Mouse (Mus musculus) ovary, adult 18-20 months (tissue): ENCODE results near the gene Itk.
"Not testable (repeated sequence)": the region's sequence is repeated elsewhere in the genome, so short reads cannot be mapped to it uniquely, and the experiment has no call there.

Source experiments
- DNase-seq: peaks from one replicate; pipeline ENCODE4 v3.0.0; 2022; ENCODE audit warnings: low spot score, mixed read lengths

Itk gene

GRCm38 (mm10) chr11:46389336-46390117 is at the start of gene Itk:
Gene Itk (minus strand): TSS chr11:46389515.
- DNase-seq: no peak

GRCm38 (mm10) chr11:46437459-46438000 is 48.2 kb upstream of the Itk start:
- no peak for DNase-seq

DNA sequence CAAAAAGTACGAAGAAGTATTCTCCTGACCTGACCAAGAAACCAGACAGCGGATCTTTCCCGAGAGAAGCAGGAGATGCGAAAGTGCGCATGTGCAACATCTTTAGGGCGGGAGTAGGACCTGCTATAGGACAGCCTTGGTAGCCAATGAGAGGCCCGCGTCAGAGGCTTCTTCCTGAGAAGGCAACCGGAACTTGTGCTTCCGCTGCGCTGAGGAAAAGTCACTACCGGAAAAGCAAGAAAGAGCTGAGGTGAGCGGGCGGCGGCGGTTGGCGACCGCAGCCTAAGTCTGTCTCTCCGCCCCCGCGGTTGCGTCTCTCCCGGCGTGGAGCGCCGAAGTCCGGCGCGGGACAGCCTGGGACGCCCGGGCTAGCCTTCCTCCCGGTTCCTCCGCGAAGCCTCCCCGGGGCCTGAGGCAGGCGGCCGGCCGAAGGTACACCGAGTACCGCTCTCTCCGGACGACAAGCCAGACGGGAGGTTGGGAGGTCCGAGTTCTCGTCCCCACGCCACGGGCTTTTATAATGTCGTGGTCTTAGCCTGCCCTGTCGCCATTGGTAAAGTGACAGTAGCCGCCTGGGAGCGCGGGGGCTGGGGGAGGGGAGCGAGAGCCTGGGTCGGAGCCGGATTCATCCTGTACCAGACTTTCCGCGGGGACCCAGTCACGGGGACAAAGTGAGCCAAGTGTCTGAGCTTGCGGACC is 47.6 kb upstream of the Itk start, which contains the start of gene Med7:
Gene Med7 (plus strand): TSS at position 166 of the 699 bp plus-strand sequence.
- peak; percentile 94 for DNase-seq

GRCm38 (mm10) chr11:46435363-46435762 is 46.0 kb upstream of the Itk start:
- no peak for DNase-seq

DNA sequence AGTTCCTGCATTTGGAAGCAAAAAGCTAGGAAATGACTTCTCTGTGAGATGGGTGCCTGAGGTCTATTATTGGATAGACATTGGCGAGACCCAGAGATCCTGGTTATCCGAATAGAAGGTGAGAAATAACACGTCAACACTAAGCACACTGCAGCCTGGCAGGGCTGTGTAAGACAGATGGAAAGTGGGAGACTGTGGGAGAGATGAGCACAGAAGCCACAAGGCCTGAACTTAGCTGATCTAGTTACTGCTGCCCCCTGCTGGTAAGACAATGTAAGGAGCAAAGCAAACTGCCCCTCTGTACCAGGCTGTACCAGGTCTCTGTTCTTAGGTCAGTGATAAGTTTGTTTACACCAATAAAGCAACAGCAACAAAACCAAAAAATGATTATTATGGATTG is 41.8 kb upstream of the Itk start:
- DNase-seq: peak; percentile 50

DNA sequence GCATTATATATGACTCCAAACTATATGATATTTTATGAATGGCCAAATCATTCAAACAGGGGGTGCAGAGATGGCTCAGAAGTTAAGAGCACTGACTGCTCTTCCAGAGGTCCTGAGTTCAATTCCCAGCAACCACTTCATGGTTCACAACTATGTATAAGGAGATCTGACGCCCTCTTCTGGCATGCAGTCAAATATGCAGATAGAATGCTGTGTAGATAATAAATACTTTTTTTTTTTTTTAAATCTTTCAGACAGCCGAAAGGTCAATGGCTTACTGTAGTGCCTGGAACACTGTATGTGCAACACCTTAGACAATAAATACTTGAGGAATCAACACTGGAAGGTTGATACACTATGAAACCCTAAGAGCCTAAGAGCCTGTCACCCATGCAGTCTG is 40.8 kb upstream of the Itk start:
- no peak for DNase-seq

- not testable (repeated sequence) for DNase-seq
Measured at GRCm38 (mm10) chr11:46428131-46428530, 38.8 kb upstream of the Itk start.

- DNase-seq: no peak
Measured at GRCm38 (mm10) chr11:46421086-46421888, 32.0 kb upstream of the Itk start.

DNA sequence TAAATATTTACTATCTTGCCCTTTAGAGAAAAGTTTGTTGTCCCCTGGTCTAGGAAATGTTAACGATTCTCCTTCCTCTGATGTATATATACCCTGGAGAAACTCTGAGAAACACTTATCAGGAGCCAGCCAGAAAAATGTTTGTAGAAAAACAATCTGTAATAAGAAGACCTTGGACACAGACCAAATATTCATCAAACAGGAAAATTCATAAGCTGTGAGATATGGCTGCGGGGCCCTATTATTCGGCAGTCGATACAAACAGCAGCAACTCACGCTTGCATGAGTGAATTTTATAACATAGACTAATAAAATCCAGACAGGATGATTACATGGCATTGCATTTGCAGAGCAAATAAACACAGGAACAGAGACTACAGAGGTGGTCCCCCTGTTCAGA is 29.5 kb upstream of the Itk start:
- DNase-seq: no peak

GRCm38 (mm10) chr11:46418438-46418837 is 29.1 kb upstream of the Itk start:
- DNase-seq: no peak

DNA sequence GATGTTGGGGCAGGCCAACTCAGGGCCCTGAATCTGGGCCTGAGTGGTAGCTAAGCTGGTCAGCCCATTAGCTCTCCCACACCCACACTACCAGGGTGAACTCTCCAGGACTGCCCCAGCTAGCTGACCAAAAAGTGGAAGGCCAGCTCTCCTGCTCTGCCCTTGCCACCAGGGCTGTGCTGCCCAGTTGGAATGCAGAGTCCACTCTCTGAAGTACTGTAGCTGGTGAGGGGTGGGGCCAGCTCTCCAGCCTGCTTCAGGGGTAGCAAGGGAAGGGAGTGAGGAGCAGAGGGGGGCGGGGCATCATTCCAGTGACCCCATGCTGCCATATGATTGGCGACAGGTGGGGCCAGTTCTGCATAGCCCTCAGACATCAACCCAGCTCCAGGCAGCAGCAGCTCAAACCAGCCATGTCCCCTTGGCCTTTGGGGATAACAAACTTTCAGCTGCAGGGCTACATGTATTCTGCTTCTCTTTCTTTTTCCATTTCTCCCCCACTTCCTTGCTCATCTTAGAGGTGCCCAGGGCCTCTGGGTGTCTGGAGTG is 20.8 kb upstream of the Itk start:
- DNase-seq: no peak

- DNase-seq: no peak
Measured at GRCm38 (mm10) chr11:46406721-46407120, 17.4 kb upstream of the Itk start.

DNA sequence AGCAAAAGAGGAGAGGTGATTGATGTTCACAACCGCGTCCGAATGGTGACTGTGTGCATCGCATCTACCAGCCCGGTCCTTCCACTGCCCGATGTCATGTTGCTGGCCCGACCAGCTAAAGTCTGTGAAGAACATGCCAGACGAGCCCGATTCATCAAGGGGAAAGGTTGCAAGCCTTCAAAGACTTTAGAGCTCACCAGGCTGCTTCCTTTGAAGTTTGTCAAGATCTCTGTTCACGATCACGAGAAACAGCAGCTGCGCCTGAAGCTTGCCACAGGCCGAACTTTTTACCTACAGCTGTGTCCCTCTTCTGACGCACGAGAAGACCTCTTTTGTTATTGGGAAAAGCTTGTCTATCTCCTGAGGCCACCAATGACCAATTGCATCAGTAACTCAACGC is 15.7 kb upstream of the Itk start:
- DNase-seq: no peak

DNA sequence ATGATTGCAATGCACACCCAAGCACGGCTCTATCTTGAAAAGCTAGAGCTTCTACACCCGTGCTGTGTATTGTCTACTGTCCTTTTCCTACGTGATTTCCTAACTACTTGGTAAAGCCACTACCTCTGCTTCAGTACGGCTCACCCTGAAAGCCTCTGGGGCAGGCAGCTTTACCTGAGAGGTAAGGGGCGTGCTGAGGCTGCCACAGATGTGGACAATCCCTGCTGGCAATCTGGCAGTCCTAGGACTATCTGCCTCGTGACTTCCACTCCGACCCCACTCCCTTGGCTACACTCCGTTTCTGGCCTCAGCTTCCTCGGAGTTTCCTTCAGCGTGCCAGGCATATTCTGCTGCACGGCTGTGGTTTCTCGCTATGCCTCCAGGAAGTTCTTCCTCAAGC is 12.2 kb upstream of the Itk start:
- no peak for DNase-seq

- no peak for DNase-seq
Measured at GRCm38 (mm10) chr11:46398933-46399383, 9.6 kb upstream of the Itk start.

- DNase-seq: no peak
Measured at GRCm38 (mm10) chr11:46398473-46398872, 9.2 kb upstream of the Itk start.

DNA sequence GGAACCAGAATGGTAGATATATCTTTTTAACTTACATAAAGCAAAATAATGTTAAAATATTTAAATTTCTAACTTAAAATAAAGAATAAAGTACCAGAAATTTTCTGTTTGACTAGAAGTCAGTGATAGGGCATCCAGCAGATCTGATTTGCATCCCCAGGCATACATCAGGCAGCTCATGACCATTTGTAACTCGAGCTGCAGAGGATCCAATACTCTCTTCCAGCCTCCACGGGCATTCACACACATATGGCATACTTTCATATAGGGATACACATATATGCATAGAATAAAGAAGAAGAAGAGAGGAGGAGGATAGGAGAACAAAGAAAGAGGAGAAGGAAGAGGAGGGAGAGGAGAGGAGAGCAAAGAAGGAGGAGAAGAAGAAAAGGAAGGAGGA is 8.6 kb upstream of the Itk start:
- no peak for DNase-seq

- DNase-seq: no peak
Measured at GRCm38 (mm10) chr11:46396860-46397179, 7.5 kb upstream of the Itk start.

DNA sequence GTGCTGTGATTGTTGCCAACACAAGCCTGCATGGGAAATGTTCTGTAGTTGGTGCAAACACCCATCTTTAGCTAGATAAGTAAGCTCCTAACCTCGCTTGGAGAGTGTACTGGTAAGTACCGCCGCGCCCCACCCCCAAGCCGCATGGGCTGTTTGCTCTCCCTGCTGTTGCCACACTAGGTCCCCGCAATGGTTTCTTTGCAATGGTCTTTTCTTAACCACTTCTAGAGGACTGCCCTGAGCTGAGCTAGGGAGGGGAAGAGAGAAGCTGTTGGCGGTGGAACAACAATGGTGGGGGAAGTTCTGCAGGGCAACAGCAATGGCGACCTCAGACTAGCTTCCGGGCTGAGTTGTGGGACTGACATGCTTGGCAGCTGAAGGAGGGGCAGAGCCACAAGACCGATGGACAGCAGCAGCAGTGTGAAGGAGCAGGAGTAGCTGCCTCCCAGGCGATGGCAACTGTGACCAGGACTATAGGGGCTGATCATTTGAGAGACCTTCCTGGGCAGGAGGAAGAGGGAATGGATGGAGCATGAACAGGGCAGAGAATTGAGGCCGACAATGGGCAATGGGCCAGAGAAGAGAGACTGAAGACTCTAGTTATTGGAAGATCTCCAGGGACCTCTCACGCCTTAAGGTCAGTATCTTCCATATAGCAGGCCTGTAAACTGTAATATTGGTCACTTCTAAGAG is 7.0 kb upstream of the Itk start, which contains the start of gene Fam71b:
Gene Fam71b (plus strand): TSS at position 393 of the 693 bp plus-strand sequence.
- DNase-seq: no peak

- no peak for DNase-seq
Measured at GRCm38 (mm10) chr11:46395698-46396097, 6.4 kb upstream of the Itk start.

GRCm38 (mm10) chr11:46395088-46395487 is 5.8 kb upstream of the Itk start:
- no peak for DNase-seq
